ENCODE assay signal across 8 mouse cellular contexts in genomic region chr2:61593871-61594304, GRCm38 (mm10). TPM values are rescaled to one million over a fixed set of nuclear protein-coding genes. Genes with fewer than 3 reads are reported as not detected.
DNase-seq lines count a peak whose midpoint lies in the region; ATAC-seq and TF ChIP-seq lines count a peak whose summit lies in the region.

No protein-coding gene starts in this region.

- 2% methylated on average over 12 of the region's 12 CpGs for WGBS in cerebellum, adult 2 months
- WGBS in embryonic facial prominence, embryonic 13.5 days, result 2% methylated on average over 12 of the region's 12 CpGs
- 0% methylated on average over 12 of the region's 12 CpGs for WGBS in intestine, postnatal 0 days
- 7% methylated on average over 12 of the region's 12 CpGs for WGBS in midbrain, postnatal 0 days

- DNase-seq in cerebellum, adult 2 months, result no peak
- no peak for DNase-seq in cerebellum, postnatal 36 days
- peak; percentile 59 for DNase-seq in CD4-positive, CD25-positive, alpha-beta regulatory T cell, adult 2 months (ENCODE audit: low read depth, low spot score)
- DNase-seq in midbrain, postnatal 0 days (ENCODE audit: low spot score), result no peak
- no peak for DNase-seq in left cerebral cortex, adult 11 months (ENCODE audit: low spot score)
- DNase-seq in spleen, adult 12 weeks (ENCODE audit: low spot score), result no peak

- H3K4me3 ChIP-seq in cerebellum, adult 2 months (replicated peaks; ENCODE audit: insufficient read depth, low read depth, low read length), result peak overlapping the region; percentile 58
- peak overlapping the region; percentile 91 for H3K4me3 ChIP-seq in embryonic facial prominence, embryonic 13.5 days
- peak overlapping the region; percentile 78 for H3K4me3 ChIP-seq in intestine, postnatal 0 days (ENCODE audit: low read depth, low read length)
- peak overlapping the region; percentile 91 for H3K4me3 ChIP-seq in midbrain, postnatal 0 days (ENCODE audit: low read depth, low read length)

- no peak for TF ChIP-seq CTCF in cerebellum, adult 2 months (IDR thresholded peaks at IDR 0.05; ENCODE audit: borderline replicate concordance, insufficient read depth, low read depth, low read length)
- no peak for TF ChIP-seq CTCF in intestine, postnatal 0 days (IDR thresholded peaks at IDR 0.05; ENCODE audit: low read depth)
- TF ChIP-seq CTCF in midbrain, postnatal 0 days (IDR thresholded peaks at IDR 0.05), result no peak

- peak overlapping the region; percentile 92 for H3K9ac ChIP-seq in embryonic facial prominence, embryonic 13.5 days
- H3K9ac ChIP-seq in intestine, postnatal 0 days (ENCODE audit: low read depth, low read length), result peak overlapping the region; percentile 82
- peak overlapping the region; percentile 81 for H3K9ac ChIP-seq in midbrain, postnatal 0 days (replicated peaks; ENCODE audit: low read length, poor library complexity, severe bottlenecking)

- no peaks in the 10 kb centered on the region for H3K9me3 ChIP-seq in embryonic facial prominence, embryonic 13.5 days
- no peaks in the 10 kb centered on the region for H3K9me3 ChIP-seq in intestine, postnatal 0 days (ENCODE audit: control insufficient read depth)
- no peaks in the 10 kb centered on the region for H3K9me3 ChIP-seq in midbrain, postnatal 0 days (ENCODE audit: low read length)

- H3K27me3 ChIP-seq in cerebellum, adult 2 months (ENCODE audit: control insufficient read depth, insufficient read depth, low read length), result no peaks in the 10 kb centered on the region
- no peaks in the 10 kb centered on the region for H3K27me3 ChIP-seq in embryonic facial prominence, embryonic 13.5 days
- no peaks in the 10 kb centered on the region for H3K27me3 ChIP-seq in intestine, postnatal 0 days (replicated peaks; ENCODE audit: control insufficient read depth, insufficient read depth, low read length)
- H3K27me3 ChIP-seq in midbrain, postnatal 0 days (ENCODE audit: insufficient read depth, low read length), result no peaks in the 10 kb centered on the region

- no peaks in the 10 kb centered on the region for H3K4me1 ChIP-seq in cerebellum, adult 2 months (ENCODE audit: control insufficient read depth, insufficient read depth, low read length)
- 0 out of 2 replicates have a peak, but pooled peaks cover 4% of the 10 kb centered on the region for H3K4me1 ChIP-seq in embryonic facial prominence, embryonic 13.5 days
- H3K4me1 ChIP-seq in intestine, postnatal 0 days (replicated peaks; ENCODE audit: control insufficient read depth, insufficient read depth, low read length), result no peaks in the 10 kb centered on the region
- H3K4me1 ChIP-seq in midbrain, postnatal 0 days (ENCODE audit: insufficient read depth, low read length), result no peaks in the 10 kb centered on the region

- no peak for ATAC-seq in embryonic facial prominence, embryonic 13.5 days (ENCODE audit: insufficient number of reproducible peaks, insufficient read depth, low FRiP score, low TSS enrichment, low read depth)
- no peak for ATAC-seq in intestine, postnatal 0 days
- ATAC-seq in midbrain, postnatal 0 days (ENCODE audit: low FRiP score), result no peak

- no peaks in the 10 kb centered on the region for H3K36me3 ChIP-seq in embryonic facial prominence, embryonic 13.5 days
- no peaks in the 10 kb centered on the region for H3K36me3 ChIP-seq in intestine, postnatal 0 days (ENCODE audit: control insufficient read depth, insufficient read depth)
- H3K36me3 ChIP-seq in midbrain, postnatal 0 days (ENCODE audit: insufficient read depth, low read length), result no peaks in the 10 kb centered on the region

- no peak overlapping the region for H3K27ac ChIP-seq in cerebellum, adult 2 months (ENCODE audit: insufficient read depth, low read length)
- peak overlapping the region; percentile 87 for H3K27ac ChIP-seq in embryonic facial prominence, embryonic 13.5 days
- H3K27ac ChIP-seq in intestine, postnatal 0 days (ENCODE audit: low read depth, low read length), result peak overlapping the region; percentile 94
- 0 out of 2 replicates have a peak overlapping the region, but pooled peaks have one; percentile 75 for H3K27ac ChIP-seq in midbrain, postnatal 0 days (ENCODE audit: low read depth, low read length)

- no peak for TF ChIP-seq POLR2A in cerebellum, adult 2 months (IDR thresholded peaks at IDR 0.05; ENCODE audit: borderline replicate concordance, insufficient read depth, low read length)

- H3K4me2 ChIP-seq in embryonic facial prominence, embryonic 13.5 days, result peak overlapping the region; percentile 81
- H3K4me2 ChIP-seq in intestine, postnatal 0 days (replicated peaks; ENCODE audit: low read depth), result peak overlapping the region; percentile 66
- peak overlapping the region; percentile 83 for H3K4me2 ChIP-seq in midbrain, postnatal 0 days (ENCODE audit: low read depth, low read length, poor library complexity, severe bottlenecking)

RNA-seq across cellular contexts. Expression of gene Tank, which starts 15.5 kb away (rescaled TPM):
- polyA plus RNA-seq in cerebellum, adult 2 months (2012; rRNA removed), result 27.4 and 29.5 TPM in 2 replicates
- 32.0 and 34.7 TPM in 2 replicates for polyA plus RNA-seq in embryonic facial prominence, embryonic 13.5 days (2015; fragmentation: Nextera tagmentation; extraction: Ambion mirVana)
- 20.4 and 20.9 TPM in 2 replicates for polyA plus RNA-seq in intestine, postnatal 0 days (2015; fragmentation: Nextera tagmentation; extraction: Ambion mirVana)
- 25.8 and 37.5 TPM in 2 replicates for total RNA-seq in midbrain, postnatal 0 days (2014; rRNA removed)
- 25.4 and 27.1 TPM in 2 replicates for polyA plus RNA-seq in midbrain, postnatal 0 days (2015; fragmentation: Nextera tagmentation; extraction: Ambion mirVana)
